Mouse (Mus musculus): ENCODE results near the gene Slc25a43. TPM values are rescaled to one million over a fixed set of nuclear protein-coding genes. Genes with fewer than 3 reads are reported as not detected.
A peak's percentile ranks its signal among the peaks of the same experiment; 100 is the strongest.

Slc25a43 gene
- polyA plus RNA-seq (2016; fragmentation: Nextera tagmentation; extraction: Ambion mirVana), result 1.5 and 2.1 TPM in 2 replicates

GRCm38 (mm10) chrX:36743503-36744101 is at the start of gene Slc25a43:
TSS of gene Slc25a43 (plus strand) at chrX:36743659.
- H3K36me3 ChIP-seq, result no peaks in the 10 kb centered on the region
- peak within 1 kb of the TSS; percentile 71 for H3K4me2 ChIP-seq (replicated peaks)
- no peak within 1 kb of the TSS for H3K27ac ChIP-seq
- peak within 1 kb of the TSS; percentile 57 for H3K9ac ChIP-seq
- no peaks in the 10 kb centered on the region for H3K4me1 ChIP-seq
- peak within 1 kb of the TSS; percentile 38 for H3K4me3 ChIP-seq
- peak; percentile 56 for ATAC-seq (ENCODE audit: insufficient number of reproducible peaks, insufficient read depth, low FRiP score, low TSS enrichment)
- WGBS, result 19% methylated on average over 36 of the region's 36 CpGs
- H3K9me3 ChIP-seq, result no peaks in the 10 kb centered on the region
- no peaks in the 10 kb centered on the region for H3K27me3 ChIP-seq

GRCm38 (mm10) chrX:36740124-36740951 is 3.1 kb upstream of the Slc25a43 start:
- H3K9me3 ChIP-seq, result no peaks in the 10 kb centered on the region
- H3K27ac ChIP-seq, result no peak overlapping the region
- WGBS, result 90% methylated on average over 13 of the region's 13 CpGs
- H3K4me2 ChIP-seq (replicated peaks), result no peak overlapping the region
- H3K27me3 ChIP-seq, result no peaks in the 10 kb centered on the region
- H3K36me3 ChIP-seq, result no peaks in the 10 kb centered on the region
- no peaks in the 10 kb centered on the region for H3K4me1 ChIP-seq
- H3K9ac ChIP-seq, result no peak overlapping the region
- no peak overlapping the region for H3K4me3 ChIP-seq
- no peak for ATAC-seq (ENCODE audit: insufficient number of reproducible peaks, insufficient read depth, low FRiP score, low TSS enrichment)

DNA sequence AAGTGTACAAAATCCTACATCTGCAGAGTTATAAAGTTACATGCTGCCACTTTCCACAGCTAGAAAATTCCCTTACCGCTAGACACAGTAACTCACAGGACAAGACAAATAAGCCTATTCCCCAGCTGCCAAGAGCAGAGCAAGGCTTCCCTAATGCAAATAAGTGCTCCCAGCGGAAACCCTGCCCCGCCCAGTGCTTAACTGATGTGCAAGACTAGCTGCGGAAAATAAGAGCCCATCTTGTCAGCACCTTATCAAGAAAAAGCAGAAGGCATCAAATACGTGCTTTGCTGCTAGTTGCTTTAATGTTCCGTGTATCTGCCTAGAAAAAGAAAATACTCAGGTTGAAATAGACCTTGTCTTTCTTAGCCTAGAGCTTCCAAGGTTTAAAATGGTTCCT is 2.2 kb upstream of the Slc25a43 start:
- Histone ChIP-seq H3K4me1 (no peaks in the 10 kb centered on the region), H3K4me2 (replicated peaks) (no peak overlapping the region), H3K27me3 (no peaks in the 10 kb centered on the region), H3K9me3 (no peaks in the 10 kb centered on the region), H3K27ac (no peak overlapping the region), H3K36me3 (no peaks in the 10 kb centered on the region), H3K4me3 (no peak overlapping the region), H3K9ac (no peak overlapping the region)
- 37% methylated on average over 6 of the region's 6 CpGs for whole genome bisulfite sequencing
- no peak for ATAC-seq (ENCODE audit: insufficient number of reproducible peaks, insufficient read depth, low FRiP score, low TSS enrichment)

DNA sequence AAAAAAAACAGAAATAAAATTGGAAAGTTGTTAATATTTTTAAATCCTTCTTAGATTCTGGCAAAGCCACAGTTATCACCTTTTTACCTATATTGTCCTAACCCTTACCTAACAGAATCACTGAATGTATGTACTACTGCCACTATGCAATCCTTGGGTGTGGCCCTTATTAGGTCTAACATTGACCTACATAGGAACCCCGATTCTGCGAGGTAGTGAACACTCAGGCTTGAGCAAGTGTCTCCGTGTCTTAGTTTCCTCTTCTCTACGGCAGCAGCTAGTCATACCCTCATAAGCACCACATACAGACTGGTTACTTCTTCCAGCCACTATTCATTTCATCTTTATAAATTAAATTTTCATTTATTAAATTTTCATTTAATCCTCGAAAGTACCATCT is 715 bp upstream of the Slc25a43 start:
- Histone ChIP-seq H3K36me3 (no peaks in the 10 kb centered on the region), H3K9ac (no peak overlapping the region), H3K4me1 (no peaks in the 10 kb centered on the region), H3K4me2 (replicated peaks) (no peak overlapping the region), H3K27me3 (no peaks in the 10 kb centered on the region), H3K27ac (no peak overlapping the region), H3K4me3 (no peak overlapping the region), H3K9me3 (no peaks in the 10 kb centered on the region)
- 88% methylated on average over 5 of the region's 5 CpGs for WGBS
- no peak for ATAC-seq (ENCODE audit: insufficient number of reproducible peaks, insufficient read depth, low FRiP score, low TSS enrichment)

GRCm38 (mm10) chrX:36744735-36745134 is 1.3 kb downstream of the Slc25a43 start:
- H3K9me3 ChIP-seq, result no peaks in the 10 kb centered on the region
- no peak overlapping the region for H3K4me2 ChIP-seq (replicated peaks)
- no peaks in the 10 kb centered on the region for H3K4me1 ChIP-seq
- no peak for ATAC-seq (ENCODE audit: insufficient number of reproducible peaks, insufficient read depth, low FRiP score, low TSS enrichment)
- H3K27me3 ChIP-seq, result no peaks in the 10 kb centered on the region
- H3K36me3 ChIP-seq, result no peaks in the 10 kb centered on the region
- no peak overlapping the region for H3K4me3 ChIP-seq
- WGBS, result 64% methylated on average over 7 of the region's 7 CpGs
- H3K27ac ChIP-seq, result no peak overlapping the region
- no peak overlapping the region for H3K9ac ChIP-seq

DNA sequence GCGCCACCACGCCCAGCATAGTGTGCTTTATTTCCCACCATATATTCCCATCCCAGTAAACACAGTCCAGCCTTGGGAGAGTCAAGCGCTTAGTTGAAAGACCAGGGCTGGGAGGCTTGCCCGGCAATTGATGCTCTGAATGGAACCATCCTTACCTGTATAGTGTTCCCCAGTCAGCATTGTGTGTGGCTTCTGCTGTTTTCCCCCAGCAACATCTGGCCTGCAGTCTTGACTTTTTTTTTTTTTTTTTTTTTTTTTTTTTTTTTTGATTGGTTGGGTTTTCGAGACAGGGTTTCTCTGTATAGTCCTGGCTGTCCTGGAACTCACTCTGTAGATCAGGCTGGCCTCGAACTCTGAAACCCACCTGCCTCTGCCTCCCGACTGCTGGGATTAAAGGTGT is 1.9 kb downstream of the Slc25a43 start:
- no peak for ATAC-seq (ENCODE audit: insufficient number of reproducible peaks, insufficient read depth, low FRiP score, low TSS enrichment)
- Histone ChIP-seq H3K9ac (no peak overlapping the region), H3K27ac (no peak overlapping the region), H3K4me3 (no peak overlapping the region), H3K4me2 (replicated peaks) (no peak overlapping the region), H3K27me3 (no peaks in the 10 kb centered on the region), H3K4me1 (no peaks in the 10 kb centered on the region), H3K36me3 (no peaks in the 10 kb centered on the region), H3K9me3 (no peaks in the 10 kb centered on the region)
- WGBS, result 92% methylated on average over 6 of the region's 7 CpGs

DNA sequence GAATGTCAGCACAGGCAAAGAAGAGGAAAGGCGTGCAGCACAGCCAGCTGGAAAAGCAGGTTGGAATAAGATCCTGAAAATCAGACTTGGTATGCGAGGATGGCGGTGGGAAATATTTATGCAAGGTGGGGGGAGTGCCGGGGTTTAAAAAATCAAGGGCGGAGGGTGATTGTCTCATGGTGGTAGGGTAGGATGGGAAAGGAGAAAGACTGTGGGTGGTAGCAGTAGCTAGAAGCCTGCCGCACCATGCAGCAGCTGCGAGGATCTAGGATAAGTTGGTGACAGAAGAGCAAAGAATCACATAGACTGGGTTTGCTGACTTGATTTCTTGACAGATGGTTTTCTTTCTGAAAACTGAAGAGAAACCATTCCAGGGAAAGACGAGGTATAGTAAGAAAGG is 3.3 kb downstream of the Slc25a43 start:
- no peak overlapping the region for H3K4me3 ChIP-seq
- no peak overlapping the region for H3K4me2 ChIP-seq (replicated peaks)
- H3K9ac ChIP-seq, result no peak overlapping the region
- no peaks in the 10 kb centered on the region for H3K36me3 ChIP-seq
- no peaks in the 10 kb centered on the region for H3K27me3 ChIP-seq
- H3K9me3 ChIP-seq, result no peaks in the 10 kb centered on the region
- no peak for ATAC-seq (ENCODE audit: insufficient number of reproducible peaks, insufficient read depth, low FRiP score, low TSS enrichment)
- H3K4me1 ChIP-seq, result no peaks in the 10 kb centered on the region
- 81% methylated on average over 8 of the region's 8 CpGs for WGBS
- no peak overlapping the region for H3K27ac ChIP-seq

DNA sequence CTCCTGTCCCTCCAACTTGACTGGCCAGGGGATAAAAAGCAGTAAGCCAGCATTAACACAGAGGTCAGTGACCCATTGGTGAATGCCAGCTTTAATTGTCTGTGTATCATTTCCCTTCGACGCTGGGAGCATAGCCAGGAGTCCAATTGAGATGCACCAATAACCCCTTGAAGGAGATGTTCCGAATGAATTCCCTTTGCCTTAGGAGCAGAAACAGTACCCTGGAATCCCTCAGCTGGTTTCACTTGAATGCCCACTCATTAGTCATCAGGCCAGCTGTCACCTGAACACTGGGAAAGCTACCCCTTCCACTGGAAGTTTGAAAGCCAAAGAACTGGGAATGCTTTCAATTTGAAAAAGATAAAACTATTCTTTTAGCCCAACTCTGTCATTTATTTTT is 5.1 kb downstream of the Slc25a43 start:
- no peaks in the 10 kb centered on the region for H3K4me1 ChIP-seq
- H3K9ac ChIP-seq, result no peak overlapping the region
- no peaks in the 10 kb centered on the region for H3K9me3 ChIP-seq
- no peaks in the 10 kb centered on the region for H3K36me3 ChIP-seq
- H3K27me3 ChIP-seq, result no peaks in the 10 kb centered on the region
- WGBS, result 64% methylated on average over 3 of the region's 3 CpGs
- H3K27ac ChIP-seq, result no peak overlapping the region
- ATAC-seq (ENCODE audit: insufficient number of reproducible peaks, insufficient read depth, low FRiP score, low TSS enrichment), result no peak
- no peak overlapping the region for H3K4me2 ChIP-seq (replicated peaks)
- H3K4me3 ChIP-seq, result no peak overlapping the region

DNA sequence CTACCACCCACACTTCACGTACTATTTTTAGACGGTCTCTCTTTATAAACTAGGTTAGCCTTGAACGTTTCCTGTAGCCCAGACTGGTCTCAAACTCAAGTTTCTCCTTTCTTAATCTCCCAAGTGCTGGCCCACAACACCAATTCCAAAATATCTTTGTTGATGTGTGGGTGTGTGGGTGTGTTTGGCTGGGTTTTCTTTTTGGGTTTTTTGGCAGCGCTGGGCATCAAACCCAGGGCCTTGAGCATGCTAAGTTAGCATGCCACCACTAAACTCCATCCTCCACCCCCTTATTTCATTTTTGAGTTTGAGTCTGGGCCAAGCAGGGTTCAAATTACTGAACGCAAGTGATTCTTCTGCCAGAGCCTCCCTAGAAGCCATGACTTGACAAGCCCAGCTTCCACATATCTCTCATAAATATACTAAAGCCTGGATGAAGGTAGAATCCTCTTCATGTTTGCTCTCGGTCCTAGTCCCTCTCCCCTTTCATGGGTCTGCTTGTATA is 5.9 kb downstream of the Slc25a43 start:
- WGBS, result 78% methylated on average over 6 of the region's 6 CpGs
- no peak overlapping the region for H3K4me3 ChIP-seq
- H3K36me3 ChIP-seq, result no peaks in the 10 kb centered on the region
- H3K9me3 ChIP-seq, result no peaks in the 10 kb centered on the region
- no peaks in the 10 kb centered on the region for H3K27me3 ChIP-seq
- ATAC-seq (ENCODE audit: insufficient number of reproducible peaks, insufficient read depth, low FRiP score, low TSS enrichment), result no peak
- no peak overlapping the region for H3K27ac ChIP-seq
- H3K9ac ChIP-seq, result no peak overlapping the region
- H3K4me2 ChIP-seq (replicated peaks), result no peak overlapping the region
- no peaks in the 10 kb centered on the region for H3K4me1 ChIP-seq

- Histone ChIP-seq H3K4me3 (no peak overlapping the region), H3K4me1 (no peaks in the 10 kb centered on the region), H3K27me3 (no peaks in the 10 kb centered on the region), H3K27ac (no peak overlapping the region), H3K9me3 (no peaks in the 10 kb centered on the region), H3K4me2 (replicated peaks) (no peak overlapping the region), H3K9ac (no peak overlapping the region), H3K36me3 (no peaks in the 10 kb centered on the region)
- 55% methylated on average over 1 of the region's 1 CpGs for WGBS
- ATAC-seq (ENCODE audit: insufficient number of reproducible peaks, insufficient read depth, low FRiP score, low TSS enrichment), result no peak
These were observed 7.1 kb downstream of the Slc25a43 start for GRCm38 (mm10) chrX:36750591-36750990.

- WGBS, result 85% methylated on average over 3 of the region's 3 CpGs
- H3K9ac ChIP-seq, result no peak overlapping the region
- H3K4me3 ChIP-seq, result no peak overlapping the region
- H3K4me2 ChIP-seq (replicated peaks), result no peak overlapping the region
- no peak overlapping the region for H3K27ac ChIP-seq
- H3K9me3 ChIP-seq, result no peaks in the 10 kb centered on the region
- no peaks in the 10 kb centered on the region for H3K27me3 ChIP-seq
- H3K4me1 ChIP-seq, result no peaks in the 10 kb centered on the region
- ATAC-seq (ENCODE audit: insufficient number of reproducible peaks, insufficient read depth, low FRiP score, low TSS enrichment), result no peak
- H3K36me3 ChIP-seq, result no peaks in the 10 kb centered on the region
These were observed 9.1 kb downstream of the Slc25a43 start for GRCm38 (mm10) chrX:36752586-36752985.

GRCm38 (mm10) chrX:36757796-36758472 is 14.5 kb downstream of the Slc25a43 start:
- no peak for ATAC-seq (ENCODE audit: insufficient number of reproducible peaks, insufficient read depth, low FRiP score, low TSS enrichment)
- no peaks in the 10 kb centered on the region for H3K4me1 ChIP-seq
- H3K36me3 ChIP-seq, result no peaks in the 10 kb centered on the region
- no peak overlapping the region for H3K9ac ChIP-seq
- no peak overlapping the region for H3K27ac ChIP-seq
- 68% methylated on average over 7 of the region's 7 CpGs for WGBS
- H3K4me3 ChIP-seq, result no peak overlapping the region
- H3K27me3 ChIP-seq, result no peaks in the 10 kb centered on the region
- no peak overlapping the region for H3K4me2 ChIP-seq (replicated peaks)
- no peaks in the 10 kb centered on the region for H3K9me3 ChIP-seq
